Mouse (Mus musculus) embryonic facial prominence, embryonic 10.5 days (tissue): ENCODE results near the gene Dguok. TPM values are rescaled to one million over a fixed set of nuclear protein-coding genes. Genes with fewer than 3 reads are reported as not detected.

Source experiments
- DNase-seq: peaks from one replicate; pipeline ENCODE4 v3.0.0-alpha.2; 2017; ENCODE audit warnings: low spot score
- H3K27ac ChIP-seq: fragments of 300-500 bp; sonication (generic); replicated peaks from 2 replicates; pipeline ENCODE4 v1.5.1; 2016; ENCODE audit warnings: mild to moderate bottlenecking
- H3K27me3 ChIP-seq: fragments of 300-500 bp; sonication (generic); replicated peaks from 2 replicates; pipeline ENCODE4 v1.6.1; 2016; ENCODE audit warnings: low read depth, mild to moderate bottlenecking; ENCODE audit not compliant: poor library complexity, severe bottlenecking
- H3K36me3 ChIP-seq: fragments of 300-500 bp; sonication (generic); replicated peaks from 2 replicates; pipeline ENCODE4 v1.6.1; 2016; ENCODE audit warnings: mild to moderate bottlenecking, moderate library complexity
- H3K4me1 ChIP-seq: fragments of 300-500 bp; sonication (generic); 2 replicates; pipeline ENCODE4 v1.6.1; 2016
- H3K4me3 ChIP-seq: fragments of 300-500 bp; sonication (generic); 2 replicates; pipeline ENCODE4 v1.5.1; 2016; ENCODE audit warnings: mild to moderate bottlenecking, moderate library complexity
- H3K9me3 ChIP-seq: fragments of 300-500 bp; sonication (generic); 2 replicates; pipeline ENCODE4 v1.6.1; 2016; ENCODE audit warnings: mild to moderate bottlenecking
- WGBS: fragments of 180-500 bp; shearing (Covaris S2); methylation state at CpG from one replicate; pipeline ENCODE4 v1.1.7; 2016; 5-methylcytosine and 5-hydroxymethylcytosine counted together
- polyA plus RNA-seq: library from polyadenylated mRNA; unstranded; fragments of >200 nt; fragmentation: Nextera tagmentation; extraction: Ambion mirVana; gene quantifications from 2 replicates; pipeline ENCODE4 v1.2.1, GENCODE M21; 2016

The Dguok gene
- polyA plus RNA-seq, 1 experiment from 2014 or later: 62.1 TPM

DNA sequence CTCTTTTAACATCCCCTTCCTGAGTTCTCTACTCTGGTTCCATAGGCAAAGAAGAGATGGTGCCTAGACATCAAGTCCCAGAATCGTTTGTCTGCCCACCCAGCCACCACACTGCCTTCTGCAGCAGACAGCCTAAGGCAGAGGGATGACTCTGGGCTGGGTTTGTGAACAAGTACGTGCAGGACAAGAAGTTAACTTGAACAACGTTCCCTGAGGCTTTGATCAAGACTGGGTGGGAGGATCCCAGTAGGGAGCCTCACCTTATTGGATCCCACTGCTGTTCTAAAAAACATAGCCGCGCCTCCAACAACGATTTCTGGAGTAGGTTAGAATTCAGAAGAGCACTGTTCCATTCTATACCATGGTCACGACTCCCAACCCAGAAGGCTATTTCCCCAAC lies 59.7 kb downstream of the Dguok start:
- H3K36me3 ChIP-seq: peaks cover 87% of the 10 kb centered on the region
- WGBS: 85% methylated on average over 7 of the region's 7 CpGs
- H3K4me1 ChIP-seq: peaks cover 91% of the 10 kb centered on the region
- no peak overlapping the region for H3K4me3 ChIP-seq
- no peaks in the 10 kb centered on the region for H3K27me3 ChIP-seq
- DNase-seq: no peak
- no peak overlapping the region for H3K27ac ChIP-seq
- H3K9me3 ChIP-seq: no peaks in the 10 kb centered on the region

DNA sequence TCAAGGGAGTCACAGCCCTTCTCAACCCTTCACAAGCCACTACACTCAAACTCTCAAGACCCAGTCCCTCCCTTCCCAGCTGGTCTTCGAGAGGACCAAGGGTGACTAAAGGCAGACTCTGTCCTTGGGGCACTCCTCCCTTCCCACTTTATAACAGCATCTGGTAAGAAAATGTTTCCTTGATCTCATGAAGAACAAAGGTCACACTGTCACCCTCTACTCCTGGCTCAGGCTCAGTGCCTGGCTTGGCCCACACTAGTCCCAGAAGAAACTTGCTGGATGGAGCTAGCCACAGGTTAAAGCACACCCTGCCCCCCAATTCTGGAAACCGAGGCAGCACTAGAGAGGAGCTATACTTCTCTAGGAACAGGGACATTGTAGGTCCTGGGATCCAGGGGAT lies 61.0 kb downstream of the Dguok start:
- Histone ChIP-seq H3K36me3 (peaks cover 74% of the 10 kb centered on the region), H3K27me3 (no peaks in the 10 kb centered on the region), H3K27ac (no peak overlapping the region), H3K4me1 (peaks cover 91% of the 10 kb centered on the region), H3K9me3 (no peaks in the 10 kb centered on the region), H3K4me3 (no peak overlapping the region)
- DNase-seq: no peak
- WGBS: 64% methylated on average over 2 of the region's 2 CpGs

DNA sequence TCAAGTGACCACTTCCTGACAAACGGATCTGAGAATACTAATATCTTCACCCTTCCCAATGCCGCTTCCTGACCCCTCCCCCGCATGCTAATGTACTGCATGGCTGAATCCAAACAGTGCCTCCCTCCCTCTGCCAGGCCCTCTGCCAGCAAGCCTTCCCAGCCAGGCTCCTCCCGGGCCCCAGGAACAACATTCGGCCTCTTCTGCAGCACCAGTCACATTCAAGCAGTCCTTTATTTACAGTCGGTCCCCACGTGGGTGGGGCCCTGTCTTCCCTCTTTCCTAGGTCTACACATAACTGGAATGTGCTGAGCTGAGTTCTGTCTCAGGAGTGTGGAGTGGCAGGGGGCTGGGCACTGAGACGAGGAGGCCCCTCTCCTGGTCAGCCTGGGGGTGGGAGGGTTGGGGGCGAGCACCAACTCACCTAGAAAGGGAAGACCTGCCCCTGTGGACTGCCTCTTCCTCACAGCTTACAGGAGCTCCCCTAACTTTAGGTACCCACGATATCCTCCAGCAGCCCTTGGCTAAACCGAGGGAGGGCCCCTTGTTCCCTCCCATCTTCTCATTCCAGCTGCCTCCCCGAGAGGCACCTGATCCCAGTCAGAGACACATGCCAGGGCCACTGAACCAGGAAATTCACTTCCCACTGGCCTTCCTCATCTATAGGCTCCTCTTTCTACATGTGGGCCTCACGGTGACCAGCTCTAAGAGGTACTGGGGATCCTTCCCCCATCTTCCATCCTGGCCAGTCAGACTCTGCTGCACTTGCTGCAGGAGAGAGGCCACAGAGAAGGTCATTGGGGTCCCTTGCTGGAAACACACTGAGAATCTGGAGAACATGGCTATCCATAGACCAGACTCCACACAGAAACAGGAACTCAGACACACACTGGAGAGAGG lies 63.1 kb downstream of the Dguok start:
- Histone ChIP-seq H3K27me3 (no peaks in the 10 kb centered on the region), H3K27ac (peak overlapping the region; percentile 65), H3K4me1 (peaks cover 91% of the 10 kb centered on the region), H3K9me3 (no peaks in the 10 kb centered on the region), H3K4me3 (peak overlapping the region; percentile 78; the same call in 1 of the 2 replicates), H3K36me3 (peaks cover 69% of the 10 kb centered on the region)
- 15% methylated on average over 13 of the region's 13 CpGs for WGBS
- DNase-seq: peak; percentile 49

DNA sequence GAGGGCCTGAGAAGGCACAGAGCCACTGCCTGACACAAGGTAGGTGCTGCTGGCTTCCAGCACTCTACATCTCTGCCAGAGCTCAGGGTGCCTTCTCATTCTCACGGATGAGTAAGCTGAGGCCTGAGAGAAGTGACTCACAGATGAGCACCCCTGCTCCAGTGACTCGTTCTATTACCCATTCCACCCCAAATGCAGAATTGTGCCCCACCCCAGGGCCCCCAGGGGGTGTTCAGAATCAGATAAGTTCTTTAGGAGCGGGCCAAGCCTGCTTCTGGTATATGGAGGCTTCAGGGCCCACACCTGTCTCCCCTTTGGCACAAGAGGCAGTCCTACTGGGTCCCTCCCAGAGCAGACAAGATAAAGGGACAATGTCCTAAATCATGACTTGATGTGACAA lies 64.1 kb downstream of the Dguok start:
- WGBS: 46% methylated on average over 3 of the region's 3 CpGs
- peak overlapping the region; percentile 10; the same call in 1 of the 2 replicates for H3K27ac ChIP-seq

DNA sequence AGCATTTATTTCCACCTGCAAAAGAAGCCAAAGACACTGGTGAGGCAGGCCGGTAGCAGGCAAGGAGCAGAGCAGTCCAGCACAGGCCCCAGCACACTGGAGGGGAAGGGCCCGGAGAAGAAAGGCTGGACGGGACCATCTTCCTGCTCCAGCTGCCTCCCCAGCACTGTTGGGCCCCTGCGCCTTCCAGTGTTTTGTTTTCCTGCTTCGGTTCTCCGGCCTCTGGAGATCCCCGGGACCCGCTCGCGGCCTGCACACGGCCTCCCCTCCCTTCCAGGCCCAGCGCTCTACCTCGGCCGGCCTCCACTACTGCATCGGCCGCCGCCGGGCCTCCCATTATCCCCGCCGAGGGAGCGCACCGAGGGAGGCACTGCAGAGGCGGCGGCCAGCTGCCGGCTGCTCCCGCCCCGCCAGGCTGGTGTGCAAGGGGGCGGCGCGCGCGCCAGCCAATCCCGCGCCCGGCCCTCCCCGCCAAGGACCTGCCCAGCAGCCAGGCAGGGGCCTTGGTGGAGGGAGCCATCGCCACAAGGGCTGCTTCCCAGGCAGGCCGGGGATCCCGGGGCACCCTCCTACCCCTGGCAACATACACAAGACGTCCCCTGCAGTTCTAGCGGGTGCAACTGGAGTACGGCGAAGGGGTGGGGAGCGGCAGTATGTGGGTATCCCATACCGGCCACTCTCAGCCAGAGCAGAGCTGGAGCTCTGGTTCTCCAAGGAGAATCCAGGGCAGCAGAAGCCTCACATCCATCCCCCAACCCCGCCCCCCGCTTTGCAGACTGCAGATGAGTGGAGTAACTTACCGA lies 65.3 kb downstream of the Dguok start:
- peak; percentile 93 for DNase-seq
- Histone ChIP-seq H3K27me3 (no peaks in the 10 kb centered on the region), H3K27ac (peak overlapping the region; percentile 91), H3K4me3 (peak overlapping the region; percentile 78), H3K9me3 (no peaks in the 10 kb centered on the region), H3K4me1 (peaks cover 90% of the 10 kb centered on the region), H3K36me3 (peaks cover 66% of the 10 kb centered on the region)
- WGBS: under 1% methylated on average over 48 of the region's 48 CpGs

More for the DNA sequence above, 64.1 kb downstream of the Dguok start:
- DNase-seq: no peak
- Histone ChIP-seq H3K36me3 (peaks cover 69% of the 10 kb centered on the region), H3K27me3 (no peaks in the 10 kb centered on the region), H3K4me1 (peaks cover 98% of the 10 kb centered on the region), H3K9me3 (no peaks in the 10 kb centered on the region), H3K4me3 (peak overlapping the region; percentile 78)

DNA sequence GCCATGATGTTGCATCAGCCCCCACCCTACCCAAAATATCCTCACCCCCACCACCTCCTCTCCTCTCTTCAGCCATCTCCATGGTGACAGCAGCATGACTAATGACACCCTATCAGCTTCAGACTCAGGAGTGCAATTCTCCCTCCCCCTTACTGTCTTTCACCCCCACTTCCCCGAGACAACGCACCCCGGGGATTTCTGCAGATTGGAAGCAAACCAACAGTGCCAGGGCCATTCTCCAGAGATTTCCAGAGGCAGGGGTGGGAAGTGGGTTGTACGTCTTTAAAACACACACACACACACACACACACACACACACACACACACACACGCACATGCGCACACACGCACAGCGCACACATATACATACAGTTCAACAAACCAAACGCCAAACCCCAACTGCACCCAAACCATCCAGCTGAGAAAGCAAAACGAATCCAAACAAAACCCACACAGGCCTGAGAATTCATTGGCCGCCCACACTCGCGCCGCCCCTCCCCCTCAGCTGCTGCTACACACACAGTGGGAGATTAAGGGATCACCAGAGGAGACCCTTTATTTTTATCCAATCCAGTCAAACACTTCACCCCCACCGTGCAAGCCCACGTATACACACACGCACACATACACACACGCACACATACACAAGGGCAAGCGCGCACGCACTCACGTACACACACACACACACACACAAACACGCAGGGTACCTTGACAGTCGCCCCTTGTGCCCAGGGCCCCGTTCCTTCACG lies 66.1 kb downstream of the Dguok start:
- Histone ChIP-seq H3K36me3 (peaks cover 63% of the 10 kb centered on the region), H3K27me3 (no peaks in the 10 kb centered on the region), H3K4me3 (peak overlapping the region; percentile 78), H3K27ac (peak overlapping the region; percentile 91), H3K9me3 (no peaks in the 10 kb centered on the region), H3K4me1 (peaks cover 89% of the 10 kb centered on the region)
- WGBS: 6% methylated on average over 26 of the region's 26 CpGs
- peak; percentile 82 for DNase-seq

DNA sequence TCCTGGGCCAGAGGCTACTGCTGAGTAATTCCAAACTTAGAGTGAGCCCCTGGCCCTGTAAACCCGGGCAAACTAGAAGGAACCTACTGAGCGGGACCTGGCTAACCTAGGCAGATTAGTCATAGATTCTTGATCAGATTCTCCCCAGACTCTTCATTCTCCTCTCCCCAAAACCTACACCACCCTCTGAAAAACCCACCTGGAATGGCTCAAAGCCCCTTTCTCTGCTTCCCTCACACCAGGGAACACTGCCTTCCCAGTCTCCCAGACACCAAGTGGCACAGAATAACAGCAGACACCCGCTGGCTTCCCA lies 66.6 kb downstream of the Dguok start:
- peaks cover 91% of the 10 kb centered on the region for H3K4me1 ChIP-seq
- peak overlapping the region; percentile 91 for H3K27ac ChIP-seq
- no peaks in the 10 kb centered on the region for H3K9me3 ChIP-seq
- peaks cover 62% of the 10 kb centered on the region for H3K36me3 ChIP-seq
- no peak for DNase-seq
- H3K27me3 ChIP-seq: no peaks in the 10 kb centered on the region
- 27% methylated on average over 3 of the region's 3 CpGs for WGBS
- peak overlapping the region; percentile 78 for H3K4me3 ChIP-seq

DNA sequence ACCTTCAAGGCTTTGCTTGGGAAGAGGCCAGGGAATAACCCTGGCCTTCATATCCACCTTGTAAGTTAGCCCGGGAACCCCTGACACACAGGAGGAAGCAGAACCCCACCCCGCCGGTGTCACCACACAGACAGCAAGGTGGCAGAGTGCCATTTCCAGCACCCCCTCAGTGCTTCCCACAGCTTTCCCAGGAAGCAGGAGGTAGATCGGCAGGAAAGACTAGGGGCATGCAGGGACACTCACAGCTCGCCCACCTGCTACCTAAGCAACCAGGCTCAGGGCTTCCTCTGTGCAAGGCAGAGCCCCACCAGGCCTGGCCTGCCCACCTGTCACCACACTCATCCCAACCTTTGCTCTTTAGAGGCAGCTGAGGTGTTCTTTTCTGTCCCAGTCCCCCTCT lies 67.0 kb downstream of the Dguok start:
- peak overlapping the region; percentile 91 for H3K27ac ChIP-seq
- no peaks in the 10 kb centered on the region for H3K9me3 ChIP-seq
- H3K4me1 ChIP-seq: peaks cover 91% of the 10 kb centered on the region
- peak overlapping the region; percentile 78 for H3K4me3 ChIP-seq
- no peak for DNase-seq
- H3K36me3 ChIP-seq: peaks cover 62% of the 10 kb centered on the region
- 76% methylated on average over 5 of the region's 5 CpGs for WGBS
- H3K27me3 ChIP-seq: no peaks in the 10 kb centered on the region

DNA sequence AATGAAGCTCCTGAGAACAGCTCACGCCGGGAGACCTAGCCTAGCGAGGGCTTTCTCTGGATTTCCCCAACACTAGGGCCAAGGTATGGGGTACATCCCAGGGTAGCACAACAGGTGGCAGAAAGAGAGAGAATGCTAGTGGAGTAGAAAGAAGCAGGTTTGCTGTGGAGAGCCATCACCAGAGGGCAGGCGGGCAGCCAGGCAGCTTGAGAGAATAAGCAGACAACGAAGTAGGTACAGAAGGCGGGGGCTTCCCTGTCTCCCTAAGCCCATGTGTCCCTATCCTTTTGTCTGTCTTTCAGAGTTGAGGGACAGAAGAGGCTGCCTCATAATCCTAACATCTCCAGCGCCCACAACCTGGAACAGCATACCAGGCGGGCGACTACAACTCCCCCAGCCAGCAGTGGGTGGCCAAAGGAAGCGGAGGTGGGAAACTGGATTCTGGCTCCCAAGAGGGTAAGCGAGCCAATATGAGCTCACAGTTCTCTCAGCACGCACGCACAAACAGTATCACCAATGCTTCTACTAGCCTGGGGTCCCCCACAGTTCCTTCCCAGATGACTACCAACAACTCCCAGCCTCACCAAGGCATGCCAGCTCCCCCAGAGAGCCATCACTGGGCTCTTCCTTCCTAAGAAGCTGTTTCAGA lies 67.5 kb downstream of the Dguok start:
- Histone ChIP-seq H3K4me1 (peaks cover 89% of the 10 kb centered on the region), H3K4me3 (peak overlapping the region; percentile 78), H3K9me3 (no peaks in the 10 kb centered on the region), H3K27me3 (no peaks in the 10 kb centered on the region), H3K36me3 (peaks cover 62% of the 10 kb centered on the region), H3K27ac (0 out of 2 replicates have a peak overlapping the region, but pooled peaks have one; percentile 91)
- DNase-seq: no peak
- WGBS: 83% methylated on average over 13 of the region's 13 CpGs

DNA sequence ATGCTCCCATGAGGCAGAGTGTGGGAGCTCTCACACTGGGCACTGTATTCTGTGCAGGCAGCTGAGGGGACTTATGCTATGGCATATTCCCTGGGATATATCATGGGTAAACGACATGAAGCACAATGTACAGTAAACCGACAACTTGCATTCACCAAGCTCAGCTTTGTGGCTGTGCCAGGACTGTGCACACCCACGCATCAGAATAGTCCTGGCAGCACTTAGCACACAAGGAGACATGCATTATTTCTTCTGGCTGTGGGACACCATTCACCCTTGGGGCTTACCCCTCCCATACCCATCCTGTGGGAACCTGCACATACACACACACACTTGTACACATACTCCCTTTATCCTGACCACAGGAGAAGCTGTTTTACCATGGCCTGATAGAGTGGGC lies 68.2 kb downstream of the Dguok start:
- H3K4me1 ChIP-seq: peaks cover 89% of the 10 kb centered on the region
- no peak overlapping the region for H3K27ac ChIP-seq
- H3K36me3 ChIP-seq: peaks cover 64% of the 10 kb centered on the region
- no peaks in the 10 kb centered on the region for H3K9me3 ChIP-seq
- no peaks in the 10 kb centered on the region for H3K27me3 ChIP-seq
- no peak for DNase-seq
- 0 out of 2 replicates have a peak overlapping the region, but pooled peaks have one; percentile 18 for H3K4me3 ChIP-seq
- 93% methylated on average over 3 of the region's 3 CpGs for WGBS

DNA sequence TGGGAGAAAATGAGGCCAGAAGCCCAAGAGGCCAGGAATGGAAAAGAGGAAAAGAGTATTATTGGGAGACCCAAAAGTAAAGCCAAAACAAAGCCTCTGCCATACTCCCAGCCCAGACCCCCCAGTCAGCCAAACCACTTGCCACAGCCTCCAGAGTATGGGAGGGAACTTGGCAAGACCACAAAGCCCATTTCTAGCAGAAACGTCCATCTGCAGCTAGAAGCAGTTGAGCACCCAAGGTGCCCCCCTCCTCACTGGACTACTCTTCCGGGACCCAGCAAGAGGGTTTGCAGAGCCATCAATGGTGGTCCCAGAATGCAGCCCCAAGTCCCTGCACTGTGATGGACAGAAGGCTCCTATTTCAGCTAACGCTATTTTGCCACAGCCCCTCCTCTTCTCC lies 69.0 kb downstream of the Dguok start:
- no peaks in the 10 kb centered on the region for H3K9me3 ChIP-seq
- no peak for DNase-seq
- 69% methylated on average over 3 of the region's 3 CpGs for WGBS
- H3K27me3 ChIP-seq: no peaks in the 10 kb centered on the region
- H3K4me1 ChIP-seq: peaks cover 89% of the 10 kb centered on the region
- no peak overlapping the region for H3K4me3 ChIP-seq
- H3K36me3 ChIP-seq: peaks cover 68% of the 10 kb centered on the region
- no peak overlapping the region; the same call in 1 of the 2 replicates for H3K27ac ChIP-seq

DNA sequence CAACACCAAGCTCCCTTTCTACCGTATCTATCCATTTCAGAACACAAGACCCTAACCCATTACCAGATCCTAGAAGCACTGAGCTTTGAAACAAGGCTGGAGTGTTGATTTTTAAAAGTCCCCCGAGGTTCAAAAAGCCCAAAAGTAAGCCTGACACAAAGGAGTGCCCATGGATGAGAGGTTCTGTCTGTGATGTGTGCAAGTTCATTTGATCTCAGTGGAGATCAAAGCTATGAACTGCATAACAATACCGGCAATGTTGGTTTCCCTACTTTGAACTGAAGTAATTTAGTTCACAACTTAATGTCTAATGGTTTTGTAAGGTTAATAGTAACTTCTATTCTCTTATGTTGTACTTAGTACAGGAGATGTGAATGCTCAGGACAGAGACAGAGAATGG lies 69.5 kb downstream of the Dguok start:
- Histone ChIP-seq H3K4me1 (peaks cover 89% of the 10 kb centered on the region), H3K27me3 (no peaks in the 10 kb centered on the region), H3K4me3 (no peak overlapping the region), H3K27ac (no peak overlapping the region), H3K9me3 (no peaks in the 10 kb centered on the region), H3K36me3 (peaks cover 74% of the 10 kb centered on the region)
- 95% methylated on average over 3 of the region's 3 CpGs for WGBS
- DNase-seq: no peak
